Mouse (Mus musculus): ENCODE data around the gene Pdss1.

- no peak for TF ChIP-seq EP300 (IDR thresholded peaks at IDR 0.05; ENCODE audit: low read depth)
- no peak for TF ChIP-seq CTCF (IDR thresholded peaks at IDR 0.05; ENCODE audit: low read depth)
Observed at GRCm38 (mm10) chr2:22933556-22933955, 38.2 kb downstream of the Pdss1 start.

Measured in liver, postnatal 0 days (tissue).